Mouse (Mus musculus) intestine, embryonic 14.5 days (tissue): Measurements from ENCODE around the gene Fbxo24. TPM values are rescaled to one million over a fixed set of nuclear protein-coding genes. Genes with fewer than 3 reads are reported as not detected.
A peak's percentile ranks its signal among the peaks of the same experiment; 100 is the strongest.

Source experiments
- ATAC-seq: fragments of 200-750 bp; cut with Nextera tagmentation; replicated peaks from 2 replicates; pipeline ENCODE4 v1.8.0; 2017; ENCODE audit warnings: low read depth, moderate number of reproducible peaks, moderate TSS enrichment, moderate library complexity; ENCODE audit not compliant: low FRiP score, low TSS enrichment
- DNase-seq: peaks from one replicate; pipeline ENCODE4 v3.0.0-alpha.2; 2018; ENCODE audit warnings: low spot score
- H3K27ac ChIP-seq: fragments of 300-500 bp; sonication (generic); 2 replicates; pipeline ENCODE4 v1.5.1; 2014; ENCODE audit warnings: low read depth, mild to moderate bottlenecking, control low read depth
- H3K27me3 ChIP-seq: fragments of 300-500 bp; sonication (generic); replicated peaks from 2 replicates; pipeline ENCODE4 v1.6.1; 2014; ENCODE audit warnings: low read length, control low read depth; ENCODE audit not compliant: control insufficient read depth, insufficient read depth
- H3K36me3 ChIP-seq: fragments of 300-500 bp; sonication (generic); 2 replicates; pipeline ENCODE4 v1.6.1; 2014; ENCODE audit warnings: low read length, control low read depth; ENCODE audit not compliant: control insufficient read depth, insufficient read depth
- H3K4me1 ChIP-seq: fragments of 300-500 bp; sonication (generic); replicated peaks from 2 replicates; pipeline ENCODE4 v1.6.1; 2014; ENCODE audit warnings: low read length, control low read depth, mixed read lengths; ENCODE audit not compliant: control insufficient read depth, insufficient read depth
- H3K4me2 ChIP-seq: fragments of 300-500 bp; sonication (generic); 2 replicates; pipeline ENCODE4 v1.6.1; 2014; ENCODE audit warnings: low read length
- H3K4me3 ChIP-seq: fragments of 300-500 bp; sonication (generic); 2 replicates; pipeline ENCODE4 v1.5.1; 2014; ENCODE audit warnings: low read depth, low read length, control low read depth, mixed read lengths
- H3K9ac ChIP-seq: fragments of 300-500 bp; sonication (generic); 2 replicates; pipeline ENCODE4 v1.6.1; 2014; ENCODE audit warnings: mild to moderate bottlenecking, low read length
- H3K9me3 ChIP-seq: fragments of 300-500 bp; sonication (generic); 2 replicates; pipeline ENCODE4 v1.6.1; 2016; ENCODE audit warnings: low read length, control low read depth; ENCODE audit not compliant: control insufficient read depth
- WGBS: fragments of 180-500 bp; shearing (Covaris S2); extraction: QIAGEN DNeasy Blood & Tissue Kit; methylation state at CpG from one replicate; pipeline ENCODE4 v1.1.7; 2014; 5-methylcytosine and 5-hydroxymethylcytosine counted together
- polyA plus RNA-seq: library from polyadenylated mRNA; unstranded; fragments of >200 nt; fragmentation: Nextera tagmentation; extraction: Ambion mirVana; gene quantifications from 2 replicates; pipeline ENCODE4 v1.2.1, GENCODE M21; 2014

The Fbxo24 gene
- polyA plus RNA-seq, 1 experiment from 2014 or later, result 0.11 TPM

GRCm38 (mm10) chr5:137607860-137608653 lies 20.7 kb downstream of the Fbxo24 start:
- peak overlapping the region; percentile 47 for H3K4me2 ChIP-seq
- H3K27me3 ChIP-seq, result no peaks in the 10 kb centered on the region
- DNase-seq, result no peak
- 0 out of 2 replicates have a peak overlapping the region, but pooled peaks have one; percentile 29 for H3K9ac ChIP-seq
- peaks cover 24% of the 10 kb centered on the region for H3K36me3 ChIP-seq
- H3K27ac ChIP-seq, result no peak overlapping the region
- peaks cover 48% of the 10 kb centered on the region for H3K4me1 ChIP-seq
- H3K4me3 ChIP-seq, result peak overlapping the region; percentile 8; the same call in 1 of the 2 replicates
- peak; percentile 29; the same call in 1 of the 2 replicates for ATAC-seq
- 19% methylated on average over 26 of the region's 26 CpGs for WGBS
- H3K9me3 ChIP-seq, result no peaks in the 10 kb centered on the region

- Histone ChIP-seq H3K4me2 (peak overlapping the region; percentile 52), H3K27me3 (no peaks in the 10 kb centered on the region), H3K4me1 (peaks cover 16% of the 10 kb centered on the region), H3K9ac (peak overlapping the region; percentile 43), H3K27ac (peak overlapping the region; percentile 65), H3K36me3 (peaks cover 15% of the 10 kb centered on the region), H3K4me3 (peak overlapping the region; percentile 71), H3K9me3 (no peaks in the 10 kb centered on the region)
- DNase-seq (peak; percentile 79), ATAC-seq (no peak)
- under 1% methylated on average over 22 of the region's 22 CpGs for whole genome bisulfite sequencing
Observed at GRCm38 (mm10) chr5:137601365-137601729, 27.5 kb downstream of the Fbxo24 start.

GRCm38 (mm10) chr5:137600619-137601364 lies 28.0 kb downstream of the Fbxo24 start, which contains the start of gene Mospd3:
Gene Mospd3, minus strand, starts transcription at chr5:137601058.
- under 1% methylated on average over 41 of the region's 41 CpGs for WGBS

GRCm38 (mm10) chr5:137600281-137600618 lies 28.6 kb downstream of the Fbxo24 start:
- peak; percentile 65 for ATAC-seq
- H3K4me3 ChIP-seq, result peak overlapping the region; percentile 71
- H3K27ac ChIP-seq, result peak overlapping the region; percentile 80; the same call in 1 of the 2 replicates
- peak overlapping the region; percentile 71 for H3K9ac ChIP-seq
- H3K36me3 ChIP-seq, result peaks cover 12% of the 10 kb centered on the region
- DNase-seq, result no peak
- H3K9me3 ChIP-seq, result no peaks in the 10 kb centered on the region
- peaks cover 16% of the 10 kb centered on the region for H3K4me1 ChIP-seq
- H3K4me2 ChIP-seq, result peak overlapping the region; percentile 77
- under 1% methylated on average over 19 of the region's 19 CpGs for WGBS
- no peaks in the 10 kb centered on the region for H3K27me3 ChIP-seq

More at GRCm38 (mm10) chr5:137600619-137601364, 28.0 kb downstream of the Fbxo24 start, which contains the start of gene Mospd3:
- Histone ChIP-seq H3K4me1 (peaks cover 16% of the 10 kb centered on the region), H3K36me3 (peaks cover 15% of the 10 kb centered on the region), H3K27me3 (no peaks in the 10 kb centered on the region), H3K9ac (peak within 1 kb of the TSS; percentile 71), H3K27ac (peak within 1 kb of the TSS; percentile 80), H3K4me2 (peak within 1 kb of the TSS; percentile 77), H3K4me3 (peak within 1 kb of the TSS; percentile 71), H3K9me3 (no peaks in the 10 kb centered on the region)
- peak; percentile 93 for ATAC-seq
- peak; percentile 97 for DNase-seq

- Histone ChIP-seq H3K27ac (no peak overlapping the region), H3K9me3 (no peaks in the 10 kb centered on the region), H3K9ac (peak overlapping the region; percentile 71), H3K36me3 (0 out of 2 replicates have a peak, but pooled peaks cover 7% of the 10 kb centered on the region), H3K4me1 (peaks cover 16% of the 10 kb centered on the region), H3K4me3 (peak overlapping the region; percentile 71), H3K4me2 (peak overlapping the region; percentile 77), H3K27me3 (no peaks in the 10 kb centered on the region)
- no peak for DNase-seq
- no peak for ATAC-seq
- WGBS, result 66% methylated on average over 9 of the region's 9 CpGs
Observed at GRCm38 (mm10) chr5:137599600-137599999, 29.2 kb downstream of the Fbxo24 start.

GRCm38 (mm10) chr5:137598100-137598826 lies 30.5 kb downstream of the Fbxo24 start:
- no peak overlapping the region for H3K27ac ChIP-seq
- no peak overlapping the region for H3K9ac ChIP-seq
- H3K4me2 ChIP-seq, result no peak overlapping the region
- WGBS, result 85% methylated on average over 2 of the region's 2 CpGs
- H3K9me3 ChIP-seq, result no peaks in the 10 kb centered on the region
- no peak overlapping the region for H3K4me3 ChIP-seq
- H3K36me3 ChIP-seq, result no peaks in the 10 kb centered on the region
- DNase-seq (no peak), ATAC-seq (no peak)
- no peaks in the 10 kb centered on the region for H3K27me3 ChIP-seq
- peaks cover 16% of the 10 kb centered on the region for H3K4me1 ChIP-seq

GRCm38 (mm10) chr5:137597625-137598024 lies 31.2 kb downstream of the Fbxo24 start:
- no peak overlapping the region for H3K27ac ChIP-seq

GRCm38 (mm10) chr5:137596601-137597261 lies 32.1 kb downstream of the Fbxo24 start:
- no peaks in the 10 kb centered on the region for H3K36me3 ChIP-seq
- H3K9me3 ChIP-seq, result no peaks in the 10 kb centered on the region
- peaks cover 10% of the 10 kb centered on the region for H3K4me1 ChIP-seq
- ATAC-seq (no peak), DNase-seq (no peak)
- H3K4me3 ChIP-seq, result peak overlapping the region; percentile 10; the same call in 1 of the 2 replicates
- H3K4me2 ChIP-seq, result peak overlapping the region; percentile 35
- 35% methylated on average over 26 of the region's 30 CpGs for WGBS
- no peaks in the 10 kb centered on the region for H3K27me3 ChIP-seq
- H3K9ac ChIP-seq, result no peak overlapping the region
- no peak overlapping the region for H3K27ac ChIP-seq

More at GRCm38 (mm10) chr5:137597625-137598024, 31.2 kb downstream of the Fbxo24 start:
- Histone ChIP-seq H3K4me3 (no peak overlapping the region), H3K36me3 (no peaks in the 10 kb centered on the region), H3K4me2 (no peak overlapping the region), H3K27me3 (no peaks in the 10 kb centered on the region), H3K9ac (no peak overlapping the region), H3K9me3 (no peaks in the 10 kb centered on the region), H3K4me1 (peaks cover 14% of the 10 kb centered on the region)
- WGBS, result 96% methylated on average over 6 of the region's 6 CpGs
- ATAC-seq (no peak), DNase-seq (no peak)
